Mouse (Mus musculus): ENCODE results near the gene Tcf12. TPM values are rescaled to one million over a fixed set of nuclear protein-coding genes. Genes with fewer than 3 reads are reported as not detected.

Tcf12 gene
- polyA plus RNA-seq, 1 experiment from 2014 or later, result 8.3 TPM

DNA sequence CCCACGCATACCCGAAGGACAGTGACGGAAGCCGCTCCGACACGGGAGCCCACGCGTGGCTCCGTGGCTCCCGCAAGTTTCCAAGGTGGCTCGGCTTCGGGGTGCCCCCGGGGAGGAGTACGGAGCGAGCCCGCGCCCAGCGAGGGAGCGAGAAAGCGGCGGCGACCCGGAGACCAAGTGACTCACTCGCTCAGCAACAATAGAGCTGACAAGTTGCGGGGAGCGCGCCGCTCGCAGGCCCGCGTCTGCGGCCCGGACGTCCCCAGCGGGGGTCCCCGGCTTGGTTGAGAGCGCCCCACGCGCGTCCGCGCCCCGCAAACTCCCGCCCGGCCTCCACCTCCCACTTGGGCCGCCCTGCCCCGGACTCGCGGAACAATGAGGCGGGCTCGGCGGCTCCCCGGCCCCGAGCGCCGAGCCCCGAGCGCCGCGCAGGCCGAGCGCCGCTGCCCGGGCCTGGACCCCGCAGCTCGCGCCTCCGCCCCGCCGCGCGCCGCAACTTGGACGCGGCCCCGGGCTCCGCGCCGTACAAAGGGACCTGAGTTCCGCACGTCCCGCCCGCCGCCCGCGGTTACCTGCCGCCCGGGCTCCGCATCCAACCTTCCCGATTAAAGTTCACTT is 558 bp downstream of the Tcf12 start:
- Histone ChIP-seq H3K27ac (ENCODE audit: low read depth) (peak overlapping the region; percentile 86), H3K36me3 (replicated peaks; ENCODE audit: insufficient read depth, low read length) (no peaks in the 10 kb centered on the region), H3K4me3 (ENCODE audit: low read depth, low read length) (peak overlapping the region; percentile 82), H3K4me2 (ENCODE audit: low read depth, low read length) (peak overlapping the region; percentile 99), H3K9ac (replicated peaks) (peak overlapping the region; percentile 92), H3K4me1 (ENCODE audit: insufficient read depth) (peaks cover 10% of the 10 kb centered on the region; the same call in 1 of the 2 replicates), H3K9me3 (ENCODE audit: low read length) (no peaks in the 10 kb centered on the region), H3K27me3 (ENCODE audit: insufficient read depth, low read length) (no peaks in the 10 kb centered on the region)
- no peak for TF ChIP-seq CTCF (IDR thresholded peaks at IDR 0.05; ENCODE audit: low read depth)
- TF ChIP-seq EP300 (IDR thresholded peaks at IDR 0.05; ENCODE audit: low read depth), result no peak
- peak; percentile 76 for DNase-seq
- peak; percentile 79 for ATAC-seq
- 1% methylated on average over 80 of the region's 90 CpGs for WGBS (ENCODE audit: insufficient replicate concordance)

GRCm38 (mm10) chr9:72110627-72111003 is 1.1 kb downstream of the Tcf12 start:
- TF ChIP-seq EP300 (IDR thresholded peaks at IDR 0.05; ENCODE audit: low read depth) (no peak), CTCF (IDR thresholded peaks at IDR 0.05; ENCODE audit: low read depth) (no peak)
- peak overlapping the region; percentile 92 for H3K9ac ChIP-seq (replicated peaks)
- H3K4me3 ChIP-seq (ENCODE audit: low read depth, low read length), result peak overlapping the region; percentile 82
- peak; percentile 26 for ATAC-seq
- H3K4me1 ChIP-seq (ENCODE audit: insufficient read depth), result peaks cover 10% of the 10 kb centered on the region; the same call in 1 of the 2 replicates
- 1% methylated on average over 23 of the region's 23 CpGs for WGBS (ENCODE audit: insufficient replicate concordance)
- no peaks in the 10 kb centered on the region for H3K27me3 ChIP-seq (ENCODE audit: insufficient read depth, low read length)
- H3K27ac ChIP-seq (ENCODE audit: low read depth), result peak overlapping the region; percentile 86
- H3K9me3 ChIP-seq (ENCODE audit: low read length), result no peaks in the 10 kb centered on the region
- H3K4me2 ChIP-seq (ENCODE audit: low read depth, low read length), result peak overlapping the region; percentile 99
- no peaks in the 10 kb centered on the region for H3K36me3 ChIP-seq (replicated peaks; ENCODE audit: insufficient read depth, low read length)
- DNase-seq, result peak; percentile 47

- ATAC-seq (no peak), DNase-seq (no peak)
- Histone ChIP-seq H3K4me3 (ENCODE audit: low read depth, low read length) (no peak overlapping the region), H3K4me1 (ENCODE audit: insufficient read depth) (peaks cover 6% of the 10 kb centered on the region; the same call in 1 of the 2 replicates), H3K36me3 (replicated peaks; ENCODE audit: insufficient read depth, low read length) (peaks cover 2% of the 10 kb centered on the region; the same call in 1 of the 2 replicates), H3K9me3 (ENCODE audit: low read length) (no peaks in the 10 kb centered on the region), H3K9ac (replicated peaks) (no peak overlapping the region), H3K4me2 (ENCODE audit: low read depth, low read length) (no peak overlapping the region), H3K27ac (ENCODE audit: low read depth) (no peak overlapping the region), H3K27me3 (ENCODE audit: insufficient read depth, low read length) (no peaks in the 10 kb centered on the region)
- WGBS (ENCODE audit: insufficient replicate concordance), result 92% methylated on average over 1 of the region's 1 CpGs
- TF ChIP-seq EP300 (IDR thresholded peaks at IDR 0.05; ENCODE audit: low read depth) (no peak), CTCF (IDR thresholded peaks at IDR 0.05; ENCODE audit: low read depth) (no peak)
Observed at GRCm38 (mm10) chr9:72103471-72103870, 8.2 kb downstream of the Tcf12 start.

GRCm38 (mm10) chr9:72099945-72100685 is 11.6 kb downstream of the Tcf12 start:
- WGBS (ENCODE audit: insufficient replicate concordance), result 61% methylated on average over 7 of the region's 7 CpGs
- no peak overlapping the region for H3K4me2 ChIP-seq (ENCODE audit: low read depth, low read length)
- TF ChIP-seq EP300 (IDR thresholded peaks at IDR 0.05; ENCODE audit: low read depth) (no peak), CTCF (IDR thresholded peaks at IDR 0.05; ENCODE audit: low read depth) (no peak)
- no peak overlapping the region for H3K27ac ChIP-seq (ENCODE audit: low read depth)
- ATAC-seq (no peak), DNase-seq (no peak)
- H3K27me3 ChIP-seq (ENCODE audit: insufficient read depth, low read length), result no peaks in the 10 kb centered on the region
- H3K9me3 ChIP-seq (ENCODE audit: low read length), result no peaks in the 10 kb centered on the region
- H3K36me3 ChIP-seq (replicated peaks; ENCODE audit: insufficient read depth, low read length), result peaks cover 6% of the 10 kb centered on the region; the same call in 1 of the 2 replicates
- peaks cover 6% of the 10 kb centered on the region; the same call in 1 of the 2 replicates for H3K4me1 ChIP-seq (ENCODE audit: insufficient read depth)
- no peak overlapping the region for H3K9ac ChIP-seq (replicated peaks)
- H3K4me3 ChIP-seq (ENCODE audit: low read depth, low read length), result no peak overlapping the region

DNA sequence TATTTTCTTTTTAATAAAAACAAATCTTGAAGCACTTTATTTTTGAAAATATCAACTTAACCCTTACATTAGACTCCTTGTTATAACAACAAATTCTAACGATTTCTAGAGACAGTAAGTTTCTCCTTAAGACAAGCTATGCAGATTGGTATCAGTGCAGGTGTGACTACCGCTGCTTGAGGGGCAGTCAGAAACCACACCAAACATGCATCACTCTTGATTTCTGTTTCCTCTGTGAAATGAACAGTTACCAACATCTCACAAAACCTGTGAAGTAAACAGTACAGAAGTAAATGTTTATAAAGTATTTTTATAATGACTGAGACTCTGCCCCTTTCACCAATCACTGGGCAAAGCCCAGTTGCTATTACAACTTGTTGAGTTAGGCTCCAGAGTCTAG is 13.6 kb downstream of the Tcf12 start:
- Histone ChIP-seq H3K4me3 (ENCODE audit: low read depth, low read length) (no peak overlapping the region), H3K9me3 (ENCODE audit: low read length) (no peaks in the 10 kb centered on the region), H3K4me2 (ENCODE audit: low read depth, low read length) (no peak overlapping the region), H3K27ac (ENCODE audit: low read depth) (no peak overlapping the region), H3K9ac (replicated peaks) (no peak overlapping the region), H3K4me1 (ENCODE audit: insufficient read depth) (peaks cover 6% of the 10 kb centered on the region; the same call in 1 of the 2 replicates), H3K36me3 (replicated peaks; ENCODE audit: insufficient read depth, low read length) (peaks cover 4% of the 10 kb centered on the region; the same call in 1 of the 2 replicates), H3K27me3 (ENCODE audit: insufficient read depth, low read length) (no peaks in the 10 kb centered on the region)
- WGBS (ENCODE audit: insufficient replicate concordance), result 73% methylated on average over 2 of the region's 2 CpGs
- DNase-seq, result no peak
- ATAC-seq, result no peak
- TF ChIP-seq EP300 (IDR thresholded peaks at IDR 0.05; ENCODE audit: low read depth), result no peak
- no peak for TF ChIP-seq CTCF (IDR thresholded peaks at IDR 0.05; ENCODE audit: low read depth)

DNA sequence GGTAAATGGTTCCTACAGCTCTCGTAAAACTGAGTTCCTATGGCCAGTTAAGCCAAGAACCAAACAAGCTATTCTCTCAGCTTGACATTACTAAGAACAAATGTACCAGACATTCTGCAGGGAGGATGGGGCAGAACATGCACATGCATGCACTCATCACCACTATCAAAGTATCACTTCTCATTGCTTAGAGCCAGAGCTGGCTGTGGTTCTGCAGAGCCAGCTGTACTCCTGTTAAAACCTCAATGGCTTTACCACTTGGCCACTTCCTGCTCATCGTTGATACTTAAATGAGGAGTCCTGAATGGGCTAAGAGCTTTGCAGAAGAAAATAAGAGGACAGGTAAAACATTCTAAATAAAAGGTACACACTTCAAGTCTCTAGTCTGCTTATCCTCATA is 14.6 kb downstream of the Tcf12 start:
- H3K27ac ChIP-seq (ENCODE audit: low read depth), result no peak overlapping the region
- 58% methylated on average over 2 of the region's 2 CpGs for WGBS (ENCODE audit: insufficient replicate concordance)
- no peak overlapping the region for H3K4me3 ChIP-seq (ENCODE audit: low read depth, low read length)
- H3K9ac ChIP-seq (replicated peaks), result no peak overlapping the region
- H3K4me1 ChIP-seq (ENCODE audit: insufficient read depth), result peaks cover 6% of the 10 kb centered on the region
- H3K9me3 ChIP-seq (ENCODE audit: low read length), result no peaks in the 10 kb centered on the region
- no peak overlapping the region for H3K4me2 ChIP-seq (ENCODE audit: low read depth, low read length)
- no peaks in the 10 kb centered on the region for H3K27me3 ChIP-seq (ENCODE audit: insufficient read depth, low read length)
- no peak for TF ChIP-seq EP300 (IDR thresholded peaks at IDR 0.05; ENCODE audit: low read depth)
- TF ChIP-seq CTCF (IDR thresholded peaks at IDR 0.05; ENCODE audit: low read depth), result no peak
- H3K36me3 ChIP-seq (replicated peaks; ENCODE audit: insufficient read depth, low read length), result 0 out of 2 replicates have a peak, but pooled peaks cover 4% of the 10 kb centered on the region
- ATAC-seq, result no peak
- no peak for DNase-seq
